Mouse (Mus musculus) hindbrain, embryonic 15.5 days (tissue): ENCODE data around the gene Ube2e3. TPM values are rescaled to one million over a fixed set of nuclear protein-coding genes. Genes with fewer than 3 reads are reported as not detected.

Experiments
- ATAC-seq: fragments of 200-750 bp; cut with Nextera tagmentation; 2 replicates; pipeline ENCODE4 v1.8.0; 2017; ENCODE audit warnings: low read depth, moderate number of reproducible peaks, moderate TSS enrichment; ENCODE audit not compliant: low FRiP score
- H3K27ac ChIP-seq: fragments of 300-500 bp; sonication (generic); replicated peaks from 2 replicates; pipeline ENCODE4 v1.5.1; 2015; ENCODE audit warnings: mild to moderate bottlenecking, inconsistent platforms
- H3K27me3 ChIP-seq: fragments of 300-500 bp; sonication (generic); 2 replicates; pipeline ENCODE4 v1.6.1; 2015; ENCODE audit warnings: control low read depth, inconsistent platforms
- H3K36me3 ChIP-seq: fragments of 300-500 bp; sonication (generic); 2 replicates; pipeline ENCODE4 v1.6.1; 2015; ENCODE audit warnings: control low read depth, inconsistent platforms
- H3K4me1 ChIP-seq: fragments of 300-500 bp; sonication (generic); replicated peaks from 2 replicates; pipeline ENCODE4 v1.6.1; 2015; ENCODE audit warnings: control low read depth, inconsistent platforms
- H3K4me2 ChIP-seq: fragments of 300-500 bp; sonication (generic); 2 replicates; pipeline ENCODE4 v1.6.1; 2015; ENCODE audit warnings: moderate library complexity, mild to moderate bottlenecking, inconsistent platforms
- H3K4me3 ChIP-seq: fragments of 300-500 bp; sonication (generic); 2 replicates; pipeline ENCODE4 v1.5.1; 2015; ENCODE audit warnings: mild to moderate bottlenecking, inconsistent platforms
- H3K9ac ChIP-seq: fragments of 300-500 bp; sonication (generic); 2 replicates; pipeline ENCODE4 v1.6.1; 2015; ENCODE audit warnings: inconsistent platforms
- H3K9me3 ChIP-seq: fragments of 300-500 bp; sonication (generic); 2 replicates; pipeline ENCODE4 v1.6.1; 2016; ENCODE audit warnings: control low read depth, inconsistent platforms
- whole genome bisulfite sequencing: fragments of 180-500 bp; shearing (Covaris S2); methylation state at CpG from one replicate; pipeline ENCODE4 v1.1.7; 2015; 5-methylcytosine and 5-hydroxymethylcytosine counted together
- polyA plus RNA-seq: library from polyadenylated mRNA; unstranded; fragments of >200 nt; fragmentation: Nextera tagmentation; extraction: Ambion mirVana; gene quantifications from 2 replicates; pipeline ENCODE4 v1.2.1, GENCODE M21; 2015

The Ube2e3 gene
- polyA plus RNA-seq, 1 experiment from 2014 or later, result 278 TPM

- Histone ChIP-seq H3K4me2 (no peak overlapping the region), H3K9me3 (no peaks in the 10 kb centered on the region), H3K36me3 (no peaks in the 10 kb centered on the region), H3K27me3 (no peaks in the 10 kb centered on the region), H3K4me1 (peaks cover 5% of the 10 kb centered on the region), H3K9ac (no peak overlapping the region), H3K4me3 (no peak overlapping the region), H3K27ac (no peak overlapping the region)
- 33% methylated on average over 3 of the region's 3 CpGs for WGBS
- no peak for ATAC-seq
Measured at GRCm38 (mm10) chr2:78888190-78888589, 20.3 kb downstream of the Ube2e3 start.

GRCm38 (mm10) chr2:78895216-78895615 lies 27.3 kb downstream of the Ube2e3 start:
- no peaks in the 10 kb centered on the region for H3K27me3 ChIP-seq
- H3K27ac ChIP-seq, result no peak overlapping the region
- no peaks in the 10 kb centered on the region for H3K9me3 ChIP-seq
- WGBS, result 86% methylated on average over 2 of the region's 2 CpGs
- no peak overlapping the region for H3K4me2 ChIP-seq
- no peaks in the 10 kb centered on the region for H3K36me3 ChIP-seq
- H3K9ac ChIP-seq, result no peak overlapping the region
- no peaks in the 10 kb centered on the region; the same call in 1 of the 2 replicates for H3K4me1 ChIP-seq
- no peak overlapping the region for H3K4me3 ChIP-seq
- ATAC-seq, result no peak

- no peaks in the 10 kb centered on the region for H3K27me3 ChIP-seq
- 66% methylated on average over 3 of the region's 3 CpGs for WGBS
- H3K36me3 ChIP-seq, result no peaks in the 10 kb centered on the region
- ATAC-seq, result no peak
- no peak overlapping the region for H3K4me2 ChIP-seq
- H3K9ac ChIP-seq, result no peak overlapping the region
- no peaks in the 10 kb centered on the region for H3K9me3 ChIP-seq
- no peak overlapping the region for H3K27ac ChIP-seq
- H3K4me1 ChIP-seq, result peaks cover 5% of the 10 kb centered on the region
- no peak overlapping the region for H3K4me3 ChIP-seq
Measured at GRCm38 (mm10) chr2:78905916-78906315, 38.0 kb downstream of the Ube2e3 start.

GRCm38 (mm10) chr2:78911516-78911915 lies 43.6 kb downstream of the Ube2e3 start:
- no peak overlapping the region for H3K27ac ChIP-seq
- no peak overlapping the region for H3K4me3 ChIP-seq
- no peak overlapping the region for H3K9ac ChIP-seq
- ATAC-seq, result no peak
- H3K27me3 ChIP-seq, result no peaks in the 10 kb centered on the region
- H3K36me3 ChIP-seq, result no peaks in the 10 kb centered on the region
- H3K4me1 ChIP-seq, result 0 out of 2 replicates have a peak, but pooled peaks cover 2% of the 10 kb centered on the region
- no peaks in the 10 kb centered on the region for H3K9me3 ChIP-seq
- H3K4me2 ChIP-seq, result no peak overlapping the region

- no peak overlapping the region for H3K27ac ChIP-seq
- no peak for ATAC-seq
- 83% methylated on average over 2 of the region's 2 CpGs for WGBS
- H3K9ac ChIP-seq, result no peak overlapping the region
- H3K27me3 ChIP-seq, result no peaks in the 10 kb centered on the region
- H3K36me3 ChIP-seq, result peaks cover 1% of the 10 kb centered on the region; the same call in 1 of the 2 replicates
- 0 out of 2 replicates have a peak, but pooled peaks cover 2% of the 10 kb centered on the region for H3K4me1 ChIP-seq
- no peak overlapping the region for H3K4me3 ChIP-seq
- H3K9me3 ChIP-seq, result no peaks in the 10 kb centered on the region
- H3K4me2 ChIP-seq, result no peak overlapping the region
Measured at GRCm38 (mm10) chr2:78914861-78915260, 46.9 kb downstream of the Ube2e3 start.

GRCm38 (mm10) chr2:78922980-78923674 lies 55.2 kb downstream of the Ube2e3 start:
- H3K4me3 ChIP-seq, result no peak overlapping the region
- H3K9me3 ChIP-seq, result no peaks in the 10 kb centered on the region
- H3K9ac ChIP-seq, result no peak overlapping the region
- no peak overlapping the region for H3K4me2 ChIP-seq
- ATAC-seq, result no peak
- WGBS, result 91% methylated on average over 6 of the region's 6 CpGs
- no peak overlapping the region for H3K27ac ChIP-seq
- no peaks in the 10 kb centered on the region for H3K27me3 ChIP-seq
- H3K4me1 ChIP-seq, result no peaks in the 10 kb centered on the region
- H3K36me3 ChIP-seq, result peaks cover 3% of the 10 kb centered on the region; the same call in 1 of the 2 replicates

GRCm38 (mm10) chr2:78925807-78926206 lies 57.9 kb downstream of the Ube2e3 start:
- Histone ChIP-seq H3K9me3 (no peaks in the 10 kb centered on the region), H3K4me3 (no peak overlapping the region), H3K27me3 (no peaks in the 10 kb centered on the region), H3K9ac (no peak overlapping the region), H3K36me3 (no peaks in the 10 kb centered on the region), H3K27ac (no peak overlapping the region), H3K4me2 (no peak overlapping the region), H3K4me1 (0 out of 2 replicates have a peak, but pooled peaks cover 4% of the 10 kb centered on the region)
- 63% methylated on average over 1 of the region's 1 CpGs for whole genome bisulfite sequencing
- ATAC-seq, result no peak

GRCm38 (mm10) chr2:78927625-78928024 lies 59.7 kb downstream of the Ube2e3 start:
- Histone ChIP-seq H3K4me3 (no peak overlapping the region), H3K36me3 (no peaks in the 10 kb centered on the region), H3K9ac (no peak overlapping the region), H3K27ac (no peak overlapping the region), H3K9me3 (no peaks in the 10 kb centered on the region), H3K4me1 (0 out of 2 replicates have a peak, but pooled peaks cover 4% of the 10 kb centered on the region), H3K27me3 (no peaks in the 10 kb centered on the region), H3K4me2 (no peak overlapping the region)
- 91% methylated on average over 3 of the region's 3 CpGs for WGBS
- no peak for ATAC-seq

- H3K4me3 ChIP-seq, result no peak overlapping the region
- no peak for ATAC-seq
- H3K9me3 ChIP-seq, result no peaks in the 10 kb centered on the region
- H3K36me3 ChIP-seq, result no peaks in the 10 kb centered on the region
- whole genome bisulfite sequencing, result 73% methylated on average over 5 of the region's 5 CpGs
- H3K27me3 ChIP-seq, result no peaks in the 10 kb centered on the region
- H3K27ac ChIP-seq, result no peak overlapping the region
- 0 out of 2 replicates have a peak, but pooled peaks cover 4% of the 10 kb centered on the region for H3K4me1 ChIP-seq
- no peak overlapping the region for H3K9ac ChIP-seq
- no peak overlapping the region for H3K4me2 ChIP-seq
Measured at GRCm38 (mm10) chr2:78928080-78928479, 60.2 kb downstream of the Ube2e3 start.

- WGBS, result 49% methylated on average over 2 of the region's 2 CpGs
- no peaks in the 10 kb centered on the region for H3K9me3 ChIP-seq
- no peak overlapping the region for H3K4me3 ChIP-seq
- no peak overlapping the region for H3K27ac ChIP-seq
- ATAC-seq, result 0 out of 2 replicates have a peak, but pooled peaks have one; percentile 48
- H3K9ac ChIP-seq, result no peak overlapping the region
- H3K4me2 ChIP-seq, result no peak overlapping the region
- H3K36me3 ChIP-seq, result no peaks in the 10 kb centered on the region
- 0 out of 2 replicates have a peak, but pooled peaks cover 4% of the 10 kb centered on the region for H3K4me1 ChIP-seq
- H3K27me3 ChIP-seq, result no peaks in the 10 kb centered on the region
Measured at GRCm38 (mm10) chr2:78931358-78931757, 63.4 kb downstream of the Ube2e3 start.

- Histone ChIP-seq H3K36me3 (no peaks in the 10 kb centered on the region), H3K9me3 (no peaks in the 10 kb centered on the region), H3K9ac (no peak overlapping the region), H3K4me2 (peak overlapping the region; percentile 16; the same call in 1 of the 2 replicates), H3K27ac (no peak overlapping the region), H3K4me3 (no peak overlapping the region), H3K4me1 (peaks cover 12% of the 10 kb centered on the region), H3K27me3 (no peaks in the 10 kb centered on the region)
- no peak for ATAC-seq
- 32% methylated on average over 3 of the region's 3 CpGs for WGBS
Measured at GRCm38 (mm10) chr2:78959451-78959850, 91.5 kb downstream of the Ube2e3 start.

GRCm38 (mm10) chr2:78960288-78960687 lies 92.4 kb downstream of the Ube2e3 start:
- no peak overlapping the region for H3K4me3 ChIP-seq
- no peaks in the 10 kb centered on the region for H3K9me3 ChIP-seq
- ATAC-seq, result no peak
- no peaks in the 10 kb centered on the region for H3K27me3 ChIP-seq
- no peak overlapping the region for H3K27ac ChIP-seq
- no peak overlapping the region for H3K4me2 ChIP-seq
- no peaks in the 10 kb centered on the region for H3K36me3 ChIP-seq
- no peak overlapping the region for H3K9ac ChIP-seq
- 78% methylated on average over 5 of the region's 5 CpGs for WGBS
- H3K4me1 ChIP-seq, result peaks cover 12% of the 10 kb centered on the region
